Comparison of ENCODE assay signal across 11 mouse cellular contexts in the genomic region with DNA sequence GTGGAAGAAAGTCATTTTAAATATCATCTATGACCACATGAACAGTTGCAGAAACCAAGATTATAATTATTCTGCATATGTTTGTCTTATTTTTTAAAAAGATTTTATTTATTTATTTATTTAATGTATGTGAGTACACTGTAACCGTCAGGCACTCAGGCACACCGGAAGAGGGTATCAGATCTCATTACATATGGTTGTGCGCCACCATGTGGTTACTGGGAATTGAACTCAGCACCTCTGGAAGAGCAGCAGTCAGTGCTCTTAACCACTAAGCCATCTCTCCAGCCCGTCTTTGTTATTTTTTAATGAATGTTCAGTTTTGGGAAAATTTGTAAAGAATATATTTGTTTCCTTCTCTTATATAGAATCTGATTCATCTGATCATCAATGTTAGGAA. TPM values are rescaled to one million over a fixed set of nuclear protein-coding genes. Genes with fewer than 3 reads are reported as not detected.
DNase-seq lines count a peak whose midpoint lies in the region; ATAC-seq and TF ChIP-seq lines count a peak whose summit lies in the region.
"Had no signal": no experiment of that assay in that cellular context is flagged by ENCODE, and none has a peak within 500 bp of the region (broad histone marks: within the 10 kb centered on the region; RNA-seq: fewer than 3 reads in every experiment).

No protein-coding gene starts in this region.

- no peak overlapping the region for H3K4me3 ChIP-seq in stomach, postnatal 0 days (ENCODE audit: low read depth, low read length)
- H3K4me3 ChIP-seq: neural tube, embryonic 12.5 days had no signal

- H3K4me2 ChIP-seq in stomach, postnatal 0 days (replicated peaks; ENCODE audit: low read depth), result no peak overlapping the region
- H3K4me2 ChIP-seq: neural tube, embryonic 12.5 days had no signal

- H3K27me3 ChIP-seq in stomach, postnatal 0 days (ENCODE audit: control insufficient read depth, insufficient read depth, low read length), result no peaks in the 10 kb centered on the region
- H3K27me3 ChIP-seq: neural tube, embryonic 12.5 days had no signal

- H3K9ac ChIP-seq in stomach, postnatal 0 days (ENCODE audit: low read length), result no peak overlapping the region
- H3K9ac ChIP-seq: neural tube, embryonic 12.5 days had no signal

- intact Hi-C loops in left cerebral cortex, postnatal 14 days (cut with DNase I), result no loop called here
- intact Hi-C loops in left cerebral cortex, postnatal 36 days (cut with DNase I), result no loop called here

- TF ChIP-seq CTCF in stomach, postnatal 0 days (IDR thresholded peaks at IDR 0.05; ENCODE audit: low read depth), result peak; percentile 55

- H3K27ac ChIP-seq in stomach, postnatal 0 days (replicated peaks), result no peak overlapping the region
- H3K27ac ChIP-seq: neural tube, embryonic 12.5 days had no signal

- H3K36me3 ChIP-seq in stomach, postnatal 0 days (ENCODE audit: control insufficient read depth, insufficient read depth, low read length), result no peaks in the 10 kb centered on the region
- H3K36me3 ChIP-seq: neural tube, embryonic 12.5 days had no signal

- ATAC-seq in stomach, postnatal 0 days (ENCODE audit: low FRiP score, low TSS enrichment), result no peak
- no peak for ATAC-seq in activated CD4-positive, CD25-positive, alpha-beta regulatory T cell, adult 4 months
- ATAC-seq: intestine, embryonic 16.5 days had no signal

- TF ChIP-seq EP300 in stomach, postnatal 0 days (optimal IDR thresholded peaks at IDR 0.05), result no peak

- no peaks in the 10 kb centered on the region for H3K4me1 ChIP-seq in stomach, postnatal 0 days (replicated peaks; ENCODE audit: control insufficient read depth, insufficient read depth)
- H3K4me1 ChIP-seq: neural tube, embryonic 12.5 days had no signal

- no peaks in the 10 kb centered on the region for H3K9me3 ChIP-seq in stomach, postnatal 0 days (ENCODE audit: control insufficient read depth, low read length)
- H3K9me3 ChIP-seq: neural tube, embryonic 12.5 days had no signal

- 36% methylated on average over 4 of the region's 4 CpGs for WGBS in stomach, postnatal 0 days

- DNase-seq in adrenal gland, postnatal 10 days, result peak; percentile 31
- no peak for DNase-seq in adrenal gland, adult 8-10 months
- DNase-seq in left cerebral cortex, postnatal 14 days (ENCODE audit: low spot score in 2 of 2), result peak; percentile 3 to 10
- no peak for DNase-seq in left cerebral cortex, postnatal 36 days (ENCODE audit: low spot score in 2 of 2)
- peak; percentile 37 to 47 for DNase-seq in adrenal gland, postnatal 36 days
- peak; percentile 24 for DNase-seq in stomach, postnatal 0 days (ENCODE audit: low spot score)
- no peak for DNase-seq in cerebellum, adult 8-10 months
- DNase-seq: cerebellum, adult 9-10 months had no signal

RNA-seq across cellular contexts. Expression of a gene that starts 51.7 kb away (rescaled TPM):
- 10 to 100 TPM; 49.3 to 54.0 TPM for total RNA-seq in adrenal gland, postnatal 10 days (2021)
- total RNA-seq in adrenal gland, adult 8-10 months (2022), result 10 to 100 TPM; 51.0 to 67.6 (median 62.5) TPM
- 10 to 100 TPM; 44.0 to 44.5 TPM for total RNA-seq in left cerebral cortex, postnatal 14 days (2021)
- 10 to 100 TPM; 43.0 to 51.6 TPM for total RNA-seq in left cerebral cortex, postnatal 36 days (2021)
- 10 to 100 TPM; 65.5 to 67.6 TPM for total RNA-seq in adrenal gland, postnatal 36 days (2021)
- 11.6 and 12.4 TPM in 2 replicates for polyA plus RNA-seq in stomach, postnatal 0 days (2015; fragmentation: Nextera tagmentation; extraction: Ambion mirVana)
- 10 to 100 TPM; 27.0 to 27.8 TPM for polyA plus RNA-seq in activated CD4-positive, CD25-positive, alpha-beta regulatory T cell, adult 4 months (2017; shearing (Covaris generic))

Comparison
In these comparisons a context has a peak if more than half of its experiments do, and no peak if none do; other contexts are left out.
1. DNase-seq: peak in adrenal gland, postnatal 10 days (single experiment), left cerebral cortex, postnatal 14 days (2 of 2), adrenal gland, postnatal 36 days (2 of 2) and stomach, postnatal 0 days (single experiment); none in adrenal gland, adult 8-10 months (single experiment), left cerebral cortex, postnatal 36 days (0 of 2) and cerebellum, adult 8-10 months (single experiment).